Mouse (Mus musculus) cerebellum, adult 8-10 months (tissue): ENCODE results near the gene Tmppe.

ENCODE experiments used
- DNase-seq: peaks from one replicate; pipeline ENCODE4 v3.0.0; 2022

Tmppe gene

DNA sequence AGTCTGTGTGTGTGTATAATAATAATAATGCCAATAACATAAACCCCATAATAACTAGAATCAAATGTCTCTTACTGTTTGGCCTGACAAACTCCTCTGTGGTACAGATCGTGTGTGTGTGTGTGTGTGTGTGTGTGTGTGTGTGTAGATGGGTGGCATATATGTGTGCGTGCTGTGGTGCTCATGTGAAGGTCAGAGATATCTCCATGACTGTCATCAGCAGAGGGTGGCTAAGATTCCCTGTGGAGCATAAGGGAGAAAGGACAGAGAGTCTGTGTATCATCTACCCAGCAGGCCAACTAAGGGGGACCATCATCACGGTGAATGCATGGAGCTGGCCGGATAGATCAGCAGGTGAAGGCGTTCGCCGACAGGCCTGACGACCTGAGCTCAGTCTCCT, 46.0 kb downstream of the Tmppe start:
- DNase-seq: no peak

- no peak for DNase-seq
Observed at GRCm38 (mm10) chr9:114448700-114449099, 47.8 kb downstream of the Tmppe start.

DNA sequence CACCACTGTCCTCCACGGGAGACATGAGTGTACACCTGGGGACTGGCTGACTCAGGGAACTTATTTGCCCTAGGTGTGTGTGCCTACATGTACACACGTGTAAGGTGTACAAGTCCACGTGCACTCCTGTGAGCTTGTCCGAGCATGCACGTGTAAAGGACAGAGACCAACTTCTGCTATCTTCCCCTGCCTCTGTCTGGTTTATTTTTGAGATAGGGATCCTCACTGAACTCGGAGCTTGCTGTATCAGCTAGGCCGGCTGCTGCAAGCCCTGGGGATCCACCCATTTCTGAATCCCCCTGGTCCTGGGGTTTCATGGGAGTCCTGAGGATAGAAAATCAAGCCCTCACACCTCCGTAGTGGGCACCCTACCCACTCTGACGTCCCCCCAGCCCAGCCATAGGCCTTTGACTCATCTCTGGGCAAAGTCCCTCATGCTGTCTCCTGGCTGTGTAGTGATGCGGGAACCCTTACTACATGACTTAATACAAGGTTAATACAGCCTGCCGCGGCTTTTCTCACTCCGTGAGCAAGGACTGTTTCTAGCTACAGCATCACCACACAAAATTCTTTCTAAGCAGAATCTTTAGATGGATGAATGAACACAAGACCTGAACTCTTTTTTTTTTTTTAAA, 48.3 kb downstream of the Tmppe start:
- DNase-seq: no peak

DNA sequence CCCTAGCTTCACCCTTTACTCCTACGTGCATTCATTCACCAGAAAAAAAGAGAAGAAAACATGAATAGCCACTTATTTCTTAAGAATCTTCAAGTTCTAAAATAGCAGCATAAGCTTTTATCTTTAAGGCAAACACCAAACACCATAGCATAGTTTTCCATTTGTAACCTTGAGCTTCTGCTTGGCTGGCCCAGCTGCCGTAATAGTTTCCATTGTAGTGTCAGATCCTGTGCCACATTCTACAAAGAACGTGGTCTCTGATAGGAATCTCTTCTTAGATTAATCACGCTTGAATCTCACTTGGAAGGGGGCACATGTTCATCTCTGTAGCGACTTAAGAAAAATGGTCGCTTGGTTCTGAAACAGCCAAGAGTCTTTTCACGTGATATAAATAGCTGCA, 50.7 kb downstream of the Tmppe start:
- no peak for DNase-seq

DNA sequence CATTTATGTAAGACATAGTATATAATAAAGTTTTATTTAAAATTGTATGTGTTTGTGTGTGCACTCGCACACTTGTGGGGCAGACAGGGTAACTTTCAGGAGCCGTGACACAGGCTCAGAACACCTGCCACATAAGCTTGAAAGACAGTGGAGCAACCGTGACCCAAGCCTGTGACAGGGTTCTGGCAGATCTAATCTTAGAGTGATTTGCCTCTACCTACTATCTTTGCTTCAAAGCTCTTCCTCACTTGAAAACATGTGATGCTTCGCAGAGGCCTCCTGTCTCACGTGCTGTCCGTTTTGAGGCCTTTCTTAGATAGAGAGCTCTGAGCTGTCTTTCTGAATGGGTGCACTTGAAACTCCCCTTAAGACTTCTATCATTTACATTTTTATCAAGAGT, 51.5 kb downstream of the Tmppe start:
- no peak for DNase-seq

- DNase-seq: no peak
Observed at GRCm38 (mm10) chr9:114455420-114455819, 54.5 kb downstream of the Tmppe start.
